8 mouse cellular contexts compared by ENCODE assay signal in genomic region chr6:84589742-84590686, GRCm38 (mm10). TPM values are rescaled to one million over a fixed set of nuclear protein-coding genes. Genes with fewer than 3 reads are reported as not detected.
DNase-seq lines count a peak whose midpoint lies in the region; ATAC-seq lines count a peak whose summit lies in the region.

No protein-coding gene starts in this region.

- peak; percentile 85 for ATAC-seq in frontal cortex, adult (ENCODE audit: low TSS enrichment)
- peak; percentile 65 for ATAC-seq in lung, embryonic 16.5 days (ENCODE audit: low read depth)

- H3K36me3 ChIP-seq in hindbrain, embryonic 10.5 days = no peaks in the 10 kb centered on the region
- no peaks in the 10 kb centered on the region for H3K36me3 ChIP-seq in lung, embryonic 16.5 days (ENCODE audit: control insufficient read depth, insufficient read depth, low read length)

- H3K27me3 ChIP-seq in hindbrain, embryonic 10.5 days (ENCODE audit: insufficient read depth, poor library complexity, severe bottlenecking) = peaks cover 79% of the 10 kb centered on the region
- H3K27me3 ChIP-seq in lung, embryonic 16.5 days (ENCODE audit: control insufficient read depth, insufficient read depth, low read depth, low read length) = peaks cover 52% of the 10 kb centered on the region

- peaks cover 96% of the 10 kb centered on the region for H3K4me1 ChIP-seq in hindbrain, embryonic 10.5 days (replicated peaks)
- H3K4me1 ChIP-seq in lung, embryonic 16.5 days (replicated peaks; ENCODE audit: control insufficient read depth, insufficient read depth, low read length) = peaks cover 37% of the 10 kb centered on the region

- 4% methylated on average over 39 of the region's 39 CpGs for WGBS in hindbrain, embryonic 10.5 days
- WGBS in lung, embryonic 16.5 days = 3% methylated on average over 39 of the region's 39 CpGs

- peak overlapping the region; percentile 90 for H3K27ac ChIP-seq in hindbrain, embryonic 10.5 days
- no peak overlapping the region for H3K27ac ChIP-seq in lung, embryonic 16.5 days (ENCODE audit: low read length)

- DNase-seq in NIH3T3 (ENCODE audit: low read depth) = peak; percentile 94
- peak; percentile 79 for DNase-seq in cerebellum, adult 9-10 months
- DNase-seq in hindbrain, embryonic 10.5 days (ENCODE audit: low spot score) = peak; percentile 89
- peak; percentile 79 for DNase-seq in layer of hippocampus, adult 9-10 months (ENCODE audit: low spot score)
- DNase-seq in retina, adult 2 months (ENCODE audit: low read depth, low spot score) = peak; percentile 34
- peak; percentile 78 for DNase-seq in urinary bladder, adult 18-20 months (ENCODE audit: low spot score in 2 of 2)

- H3K9me3 ChIP-seq in hindbrain, embryonic 10.5 days = no peaks in the 10 kb centered on the region
- no peaks in the 10 kb centered on the region for H3K9me3 ChIP-seq in lung, embryonic 16.5 days (ENCODE audit: control insufficient read depth, low read length)

- H3K9ac ChIP-seq in lung, embryonic 16.5 days (ENCODE audit: low read length) = no peak overlapping the region

- peak overlapping the region; percentile 70 for H3K4me3 ChIP-seq in hindbrain, embryonic 10.5 days
- H3K4me3 ChIP-seq in lung, embryonic 16.5 days (ENCODE audit: low read length) = peak overlapping the region; percentile 18

- H3K4me2 ChIP-seq in lung, embryonic 16.5 days (ENCODE audit: low read depth, low read length) = peak overlapping the region; percentile 41

RNA-seq across cellular contexts. Expression of gene Cyp26b1, which starts 3.7 kb away (rescaled TPM):
- polyA plus RNA-seq in hindbrain, embryonic 10.5 days (2016; fragmentation: Nextera tagmentation; extraction: Ambion mirVana) = 21.1 and 26.2 TPM in 2 replicates
- 2.3 and 2.9 TPM in 2 replicates for polyA plus RNA-seq in lung, embryonic 16.5 days (2015; fragmentation: Nextera tagmentation; extraction: Ambion mirVana)

Comparison
In these comparisons a context has a peak if more than half of its experiments do, and no peak if none do; other contexts are left out.
1. DNase-seq: peak in every context shown above with its lines; median percentile 94 in NIH3T3; 89 in hindbrain, embryonic 10.5 days; 79 in cerebellum, adult 9-10 months; 79 in layer of hippocampus, adult 9-10 months; 78 in urinary bladder, adult 18-20 months; 34 in retina, adult 2 months.